Mouse (Mus musculus) forebrain, embryonic 13.5 days (tissue): ENCODE data around the gene Krtcap2. TPM values are rescaled to one million over a fixed set of nuclear protein-coding genes. Genes with fewer than 3 reads are reported as not detected.

ENCODE experiments used
- ATAC-seq: fragments of 200-750 bp; cut with Nextera tagmentation; 2 replicates; pipeline ENCODE4 v1.8.0; 2017
- H3K27ac ChIP-seq: fragments of 300-500 bp; sonication (generic); 2 replicates; pipeline ENCODE4 v1.5.1; 2015; ENCODE audit warnings: inconsistent platforms, mild to moderate bottlenecking, moderate library complexity
- H3K27me3 ChIP-seq: fragments of 300-500 bp; sonication (generic); 2 replicates; pipeline ENCODE4 v1.6.1; 2015; ENCODE audit warnings: mild to moderate bottlenecking, inconsistent platforms
- H3K36me3 ChIP-seq: fragments of 300-500 bp; sonication (generic); 2 replicates; pipeline ENCODE4 v1.6.1; 2015; ENCODE audit warnings: mild to moderate bottlenecking, inconsistent platforms; ENCODE audit not compliant: poor library complexity, severe bottlenecking
- H3K4me1 ChIP-seq: fragments of 300-500 bp; sonication (generic); 2 replicates; pipeline ENCODE4 v1.6.1; 2015; ENCODE audit warnings: inconsistent platforms
- H3K4me2 ChIP-seq: fragments of 300-500 bp; sonication (generic); 2 replicates; pipeline ENCODE4 v1.6.1; 2015; ENCODE audit warnings: inconsistent platforms, mild to moderate bottlenecking, moderate library complexity
- H3K4me3 ChIP-seq: fragments of 300-500 bp; sonication (generic); 2 replicates; pipeline ENCODE4 v1.5.1; 2015; ENCODE audit warnings: mild to moderate bottlenecking, inconsistent platforms
- H3K9ac ChIP-seq: fragments of 300-500 bp; sonication (generic); 2 replicates; pipeline ENCODE4 v1.6.1; 2015; ENCODE audit warnings: mild to moderate bottlenecking, inconsistent platforms
- H3K9me3 ChIP-seq: fragments of 300-500 bp; sonication (generic); replicated peaks from 2 replicates; pipeline ENCODE4 v1.6.1; 2016; ENCODE audit warnings: inconsistent platforms
- WGBS: fragments of 180-500 bp; shearing (Covaris S2); methylation state at CpG from one replicate; pipeline ENCODE4 v1.1.7; 2015; 5-methylcytosine and 5-hydroxymethylcytosine counted together
- polyA plus RNA-seq: library from polyadenylated mRNA; unstranded; fragments of >200 nt; fragmentation: Nextera tagmentation; extraction: Ambion mirVana; gene quantifications from 2 replicates; pipeline ENCODE4 v1.2.1, GENCODE M21; 2015

Gene Krtcap2
- polyA plus RNA-seq, 1 experiment from 2014 or later, result 237 TPM

- Histone ChIP-seq H3K4me2 (no peak overlapping the region), H3K9ac (no peak overlapping the region)
- WGBS, result 85% methylated on average over 11 of the region's 12 CpGs
Measured at GRCm38 (mm10) chr3:89238494-89238893, 7.3 kb upstream of the Krtcap2 start.

GRCm38 (mm10) chr3:89242331-89242895, 3.4 kb upstream of the Krtcap2 start:
- Histone ChIP-seq H3K4me1 (peaks cover 46% of the 10 kb centered on the region), H3K27me3 (no peaks in the 10 kb centered on the region), H3K36me3 (peaks cover 53% of the 10 kb centered on the region), H3K4me2 (no peak overlapping the region), H3K27ac (no peak overlapping the region), H3K4me3 (no peak overlapping the region), H3K9me3 (no peaks in the 10 kb centered on the region), H3K9ac (0 out of 2 replicates have a peak overlapping the region, but pooled peaks have one; percentile 21)
- no peak for ATAC-seq
- WGBS, result 72% methylated on average over 9 of the region's 9 CpGs

More at GRCm38 (mm10) chr3:89238494-89238893, 7.3 kb upstream of the Krtcap2 start:
- Histone ChIP-seq H3K9me3 (no peaks in the 10 kb centered on the region), H3K27ac (no peak overlapping the region), H3K4me3 (no peak overlapping the region), H3K27me3 (no peaks in the 10 kb centered on the region), H3K36me3 (peaks cover 91% of the 10 kb centered on the region), H3K4me1 (peaks cover 17% of the 10 kb centered on the region)
- no peak for ATAC-seq

GRCm38 (mm10) chr3:89243609-89244008, 2.2 kb upstream of the Krtcap2 start:
- no peak for ATAC-seq
- peaks cover 52% of the 10 kb centered on the region for H3K4me1 ChIP-seq

GRCm38 (mm10) chr3:89244158-89244981, 1.4 kb upstream of the Krtcap2 start:
- Histone ChIP-seq H3K4me2 (peak overlapping the region; percentile 97), H3K4me1 (peaks cover 52% of the 10 kb centered on the region), H3K36me3 (peaks cover 47% of the 10 kb centered on the region), H3K4me3 (peak overlapping the region; percentile 74), H3K27me3 (no peaks in the 10 kb centered on the region), H3K9ac (peak overlapping the region; percentile 75), H3K27ac (peak overlapping the region; percentile 94), H3K9me3 (no peaks in the 10 kb centered on the region)
- 12% methylated on average over 25 of the region's 25 CpGs for whole genome bisulfite sequencing
- peak; percentile 28 for ATAC-seq

More at GRCm38 (mm10) chr3:89243609-89244008, 2.2 kb upstream of the Krtcap2 start:
- Histone ChIP-seq H3K27ac (peak overlapping the region; percentile 94), H3K4me3 (peak overlapping the region; percentile 74), H3K36me3 (peaks cover 48% of the 10 kb centered on the region), H3K4me2 (peak overlapping the region; percentile 97), H3K27me3 (no peaks in the 10 kb centered on the region), H3K9ac (peak overlapping the region; percentile 75), H3K9me3 (no peaks in the 10 kb centered on the region)
- WGBS, result 11% methylated on average over 14 of the region's 14 CpGs

GRCm38 (mm10) chr3:89244982-89245687, 631 bp upstream of the Krtcap2 start:
- peak overlapping the region; percentile 94 for H3K27ac ChIP-seq
- H3K27me3 ChIP-seq, result no peaks in the 10 kb centered on the region
- peaks cover 52% of the 10 kb centered on the region for H3K4me1 ChIP-seq
- peak overlapping the region; percentile 75 for H3K9ac ChIP-seq
- peak overlapping the region; percentile 97 for H3K4me2 ChIP-seq
- H3K9me3 ChIP-seq, result no peaks in the 10 kb centered on the region
- peak; percentile 66 for ATAC-seq
- WGBS, result under 1% methylated on average over 18 of the region's 26 CpGs
- peaks cover 45% of the 10 kb centered on the region for H3K36me3 ChIP-seq
- H3K4me3 ChIP-seq, result peak overlapping the region; percentile 74

GRCm38 (mm10) chr3:89246261-89247100, 715 bp downstream of the Krtcap2 start, which contains the start of gene Trim46:
TSS of gene Trim46 (minus strand) at chr3:89246309.
- H3K4me1 ChIP-seq, result peaks cover 61% of the 10 kb centered on the region
- peak; percentile 68 for ATAC-seq

GRCm38 (mm10) chr3:89247466-89247865, 1.7 kb downstream of the Krtcap2 start:
- H3K27ac ChIP-seq, result no peak overlapping the region; the same call in 1 of the 2 replicates
- no peaks in the 10 kb centered on the region for H3K9me3 ChIP-seq
- H3K4me2 ChIP-seq, result peak overlapping the region; percentile 97
- peaks cover 22% of the 10 kb centered on the region for H3K36me3 ChIP-seq
- peak overlapping the region; percentile 74 for H3K4me3 ChIP-seq
- H3K4me1 ChIP-seq, result peaks cover 56% of the 10 kb centered on the region
- no peak for ATAC-seq
- peaks cover 10% of the 10 kb centered on the region; the same call in 1 of the 2 replicates for H3K27me3 ChIP-seq
- peak overlapping the region; percentile 86; the same call in 1 of the 2 replicates for H3K9ac ChIP-seq
- WGBS, result 83% methylated on average over 4 of the region's 4 CpGs

More at GRCm38 (mm10) chr3:89246261-89247100, 715 bp downstream of the Krtcap2 start, which contains the start of gene Trim46:
- Histone ChIP-seq H3K9me3 (no peaks in the 10 kb centered on the region), H3K27ac (peak within 1 kb of the TSS; percentile 94), H3K27me3 (peaks cover 6% of the 10 kb centered on the region; the same call in 1 of the 2 replicates), H3K9ac (peak within 1 kb of the TSS; percentile 86), H3K4me3 (peak within 1 kb of the TSS; percentile 74), H3K36me3 (peaks cover 32% of the 10 kb centered on the region), H3K4me2 (peak within 1 kb of the TSS; percentile 97)
- under 1% methylated on average over 42 of the region's 42 CpGs for WGBS

GRCm38 (mm10) chr3:89250435-89251040, 4.8 kb downstream of the Krtcap2 start:
- no peak overlapping the region for H3K27ac ChIP-seq
- peaks cover 10% of the 10 kb centered on the region; the same call in 1 of the 2 replicates for H3K27me3 ChIP-seq
- 20% methylated on average over 7 of the region's 7 CpGs for WGBS
- H3K4me2 ChIP-seq, result no peak overlapping the region
- ATAC-seq, result no peak
- no peaks in the 10 kb centered on the region for H3K9me3 ChIP-seq
- no peak overlapping the region for H3K9ac ChIP-seq
- H3K4me3 ChIP-seq, result no peak overlapping the region
- H3K4me1 ChIP-seq, result peaks cover 31% of the 10 kb centered on the region
- peaks cover 19% of the 10 kb centered on the region for H3K36me3 ChIP-seq

- Histone ChIP-seq H3K27ac (no peak overlapping the region), H3K9ac (no peak overlapping the region), H3K27me3 (peaks cover 10% of the 10 kb centered on the region; the same call in 1 of the 2 replicates), H3K4me1 (peaks cover 25% of the 10 kb centered on the region), H3K36me3 (peaks cover 19% of the 10 kb centered on the region), H3K4me2 (peak overlapping the region; percentile 10; the same call in 1 of the 2 replicates), H3K9me3 (no peaks in the 10 kb centered on the region), H3K4me3 (no peak overlapping the region)
- 10% methylated on average over 17 of the region's 17 CpGs for WGBS
- no peak for ATAC-seq
Measured at GRCm38 (mm10) chr3:89251365-89251895, 5.7 kb downstream of the Krtcap2 start.

- no peak overlapping the region for H3K4me2 ChIP-seq
- 92% methylated on average over 5 of the region's 5 CpGs for WGBS
- H3K9ac ChIP-seq, result no peak overlapping the region
- H3K36me3 ChIP-seq, result no peaks in the 10 kb centered on the region
- H3K9me3 ChIP-seq, result no peaks in the 10 kb centered on the region
- H3K4me1 ChIP-seq, result peaks cover 11% of the 10 kb centered on the region
- H3K27me3 ChIP-seq, result peaks cover 10% of the 10 kb centered on the region; the same call in 1 of the 2 replicates
- no peak for ATAC-seq
- H3K4me3 ChIP-seq, result no peak overlapping the region
- no peak overlapping the region for H3K27ac ChIP-seq
Measured at GRCm38 (mm10) chr3:89254994-89255393, 9.2 kb downstream of the Krtcap2 start.
